Mouse (Mus musculus): ENCODE measurements around the gene Rab7b.

Rab7b gene

DNA sequence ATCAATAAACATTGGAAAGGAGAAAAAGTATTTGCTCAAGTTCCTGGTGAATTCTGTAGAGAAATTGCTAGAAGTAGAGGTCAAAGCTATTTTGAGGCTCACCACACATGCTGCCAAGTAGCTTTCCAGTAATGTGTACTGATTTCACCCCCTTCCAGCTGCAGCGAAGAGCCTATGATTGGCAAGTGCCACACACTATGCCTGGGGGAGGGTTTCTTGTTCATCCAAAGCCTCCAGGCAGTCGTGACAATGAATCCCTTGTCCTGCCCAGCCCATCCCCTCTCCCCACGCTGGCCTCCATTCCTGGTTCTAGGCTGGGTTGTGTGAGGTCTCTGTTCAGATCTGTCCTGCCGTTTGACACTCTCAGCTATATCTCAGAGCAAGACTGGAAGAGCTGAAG lies 7.8 kb downstream of the Rab7b start:
- DNase-seq = no peak

DNA sequence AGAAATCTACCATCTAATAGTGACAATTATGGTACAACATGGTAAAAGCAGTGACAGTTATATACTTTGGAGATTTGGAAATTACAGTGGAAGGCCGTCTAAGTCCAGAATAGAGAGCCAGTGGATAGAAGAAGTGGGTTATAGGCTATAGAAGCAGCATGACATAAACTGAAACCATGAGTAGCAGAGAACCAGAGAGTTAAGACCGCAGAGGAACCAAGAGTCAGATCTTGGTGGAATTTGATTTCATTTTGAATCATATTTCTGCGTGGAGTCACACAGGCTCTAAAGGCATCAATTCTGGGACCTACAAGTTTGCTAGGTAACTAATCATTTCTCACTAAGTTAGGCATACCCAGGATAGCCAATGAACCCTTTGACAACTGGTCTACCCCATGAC lies 10.3 kb downstream of the Rab7b start:
- DNase-seq = no peak

DNA sequence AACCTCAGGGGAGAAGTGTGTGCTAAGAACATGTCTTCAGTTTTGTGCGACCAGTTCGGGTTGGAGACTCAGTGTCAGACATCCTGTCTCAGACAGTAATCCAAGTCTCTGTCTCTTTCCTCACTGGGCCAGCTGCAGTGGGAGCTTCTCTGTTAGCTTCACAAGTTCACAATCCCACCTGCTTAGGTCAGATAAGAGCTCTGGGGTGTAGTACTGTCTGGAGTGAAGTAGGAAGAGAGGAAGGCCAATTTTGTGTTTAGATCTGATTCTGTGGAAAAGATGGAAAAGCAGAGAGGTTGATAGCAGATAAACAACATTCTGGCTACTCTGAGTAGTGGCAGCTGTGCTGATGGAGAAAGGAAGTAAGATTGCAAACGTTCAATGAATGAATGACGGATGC lies 11.1 kb downstream of the Rab7b start:
- DNase-seq = no peak

DNA sequence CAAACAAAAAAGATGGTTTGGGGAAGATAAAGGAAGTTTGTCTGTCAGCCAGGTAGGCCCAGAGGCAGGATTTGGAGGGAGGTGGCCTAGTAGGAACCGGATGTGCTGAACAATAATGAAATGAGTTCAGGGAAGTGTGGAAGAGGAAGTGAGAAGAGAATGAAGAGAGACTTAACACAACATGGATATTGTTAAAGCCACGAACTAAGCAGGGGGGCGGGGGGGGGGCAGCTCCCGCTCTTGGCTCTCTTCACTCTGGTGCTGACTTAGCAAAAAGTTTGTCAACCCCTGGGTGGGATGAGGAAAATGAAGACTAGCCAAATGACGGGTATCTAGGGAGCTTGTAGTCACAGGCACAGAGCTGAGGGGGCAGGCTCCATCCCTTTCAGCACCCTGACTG lies 12.0 kb downstream of the Rab7b start:
- DNase-seq = no peak

DNA sequence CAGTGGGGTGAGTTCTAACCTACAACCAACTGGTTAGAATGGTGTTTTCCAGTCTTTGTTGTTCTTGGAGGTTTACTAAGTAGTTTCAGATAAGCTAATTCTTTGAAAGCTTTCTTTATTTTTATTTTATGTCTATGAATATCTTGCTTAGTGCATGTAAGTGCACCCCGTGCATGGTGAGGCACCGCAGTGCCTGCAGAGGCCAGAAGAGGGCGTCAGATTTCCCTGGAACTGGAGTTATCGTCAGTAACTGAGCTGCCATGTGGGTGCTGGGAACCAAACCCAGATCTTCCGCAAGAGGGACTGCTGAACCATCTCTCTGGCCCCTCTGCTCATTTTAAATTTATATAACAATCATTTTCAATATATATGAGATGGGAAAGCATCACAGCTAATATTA lies 12.9 kb downstream of the Rab7b start:
- no peak for DNase-seq

DNA sequence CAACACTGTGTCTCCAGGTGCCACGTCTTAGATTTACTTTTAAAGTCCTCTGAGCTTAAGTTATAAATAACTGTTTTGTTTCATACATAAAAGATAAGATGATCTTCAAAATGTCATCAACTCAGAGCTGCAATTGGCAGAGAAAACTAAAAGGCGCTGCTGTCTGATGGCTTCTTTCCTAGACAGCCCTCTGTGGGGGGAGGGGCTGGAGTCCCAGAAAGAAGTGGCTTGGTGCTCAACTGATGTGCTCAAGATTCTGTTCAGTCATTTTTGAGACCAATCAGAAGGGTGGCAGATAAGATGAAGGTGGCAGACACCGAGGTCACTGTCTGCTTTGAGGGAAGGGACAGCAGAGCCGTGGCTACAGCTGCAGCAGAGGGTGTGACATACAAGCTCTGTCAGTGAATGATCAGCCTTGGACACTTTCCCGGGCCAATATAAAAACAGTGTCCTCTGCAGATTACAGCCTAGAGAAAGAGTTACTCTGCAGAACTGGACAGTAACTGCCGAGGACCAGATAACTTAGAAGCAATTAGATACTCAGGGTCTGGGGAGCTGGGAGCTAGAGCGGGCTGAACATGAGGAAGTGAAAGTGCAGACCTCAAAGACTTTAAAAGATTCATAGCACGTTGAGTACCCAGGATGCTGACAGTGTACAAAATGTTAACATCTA lies 13.7 kb downstream of the Rab7b start:
- no peak for DNase-seq

DNA sequence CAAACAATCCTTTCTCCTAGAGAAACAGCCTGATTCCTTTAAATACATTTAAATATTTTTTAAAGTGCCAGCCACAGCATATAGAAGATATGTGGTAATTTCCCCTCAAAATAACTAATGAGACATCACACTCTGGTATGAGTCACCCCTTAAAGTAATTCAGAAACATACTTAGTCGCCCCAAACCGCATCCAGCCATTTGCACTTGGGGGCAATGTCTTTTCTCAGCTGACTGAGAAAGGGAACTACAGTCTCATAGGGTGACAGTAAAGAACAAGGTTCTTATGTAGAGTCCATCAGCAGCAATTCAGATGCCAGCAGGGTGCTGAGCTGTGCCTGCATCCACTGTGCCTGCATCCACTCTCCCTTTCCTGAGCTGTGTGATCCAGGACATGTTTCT lies 15.0 kb downstream of the Rab7b start:
- DNase-seq = no peak

DNA sequence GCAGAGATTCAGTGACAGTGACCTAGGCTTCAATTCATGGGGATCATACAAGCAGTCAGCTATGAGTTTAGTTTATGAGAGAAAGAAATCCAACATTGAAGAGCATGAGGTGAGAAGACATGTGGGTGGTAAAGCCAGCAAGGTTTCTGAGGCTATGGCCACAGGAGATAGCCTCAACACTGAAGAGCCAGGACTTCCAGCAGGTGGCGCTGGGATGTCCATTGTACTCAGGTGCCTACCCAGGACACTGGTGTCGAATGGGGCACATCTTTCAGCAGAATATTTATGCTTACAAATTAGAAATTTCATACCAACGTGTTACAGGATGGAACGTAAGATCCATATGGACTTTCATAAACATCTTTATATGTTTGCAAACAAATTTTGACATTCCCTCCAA lies 19.8 kb downstream of the Rab7b start:
- peak; percentile 78 to 90 for DNase-seq

DNA sequence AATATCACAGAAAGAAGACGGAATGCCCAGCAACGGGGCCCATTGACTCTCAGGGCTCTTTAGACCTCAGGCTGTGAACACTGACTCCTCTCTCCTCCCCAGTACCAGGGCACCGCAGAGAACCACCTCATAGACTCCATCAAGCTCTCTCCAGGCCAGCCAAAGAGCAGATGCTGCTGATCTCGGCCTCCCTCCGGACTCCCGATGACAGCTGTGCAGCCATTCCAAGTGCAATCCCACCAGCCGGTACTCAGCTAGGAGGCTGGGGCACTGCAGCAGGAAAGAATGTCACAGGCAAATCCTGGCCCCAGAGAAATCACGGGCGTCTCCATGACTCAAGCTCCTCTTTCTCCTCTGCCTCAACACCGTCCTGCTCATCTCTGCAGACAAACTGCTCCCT lies 23.0 kb downstream of the Rab7b start:
- DNase-seq = no peak

DNA sequence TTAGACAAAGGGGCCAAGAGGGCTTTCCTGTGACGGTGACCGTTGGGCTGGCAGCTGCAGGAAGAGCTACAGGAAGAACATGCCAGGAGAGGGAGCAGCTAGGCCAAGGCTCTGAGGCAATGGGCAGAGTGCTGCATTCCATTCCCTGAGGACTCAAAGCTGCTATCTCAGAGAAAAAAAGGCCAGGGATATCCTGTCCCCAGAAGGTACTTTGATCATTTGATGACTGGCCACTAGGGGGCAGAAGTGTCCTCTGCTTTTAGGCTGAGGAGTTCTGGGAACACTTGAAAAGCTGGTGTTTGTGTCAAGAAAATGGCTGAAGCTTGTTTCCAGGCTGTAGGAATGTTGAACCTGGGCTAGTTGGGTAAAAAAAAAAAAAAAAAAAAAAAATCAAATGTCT lies 23.9 kb downstream of the Rab7b start:
- DNase-seq = peak; percentile 81 to 93

DNA sequence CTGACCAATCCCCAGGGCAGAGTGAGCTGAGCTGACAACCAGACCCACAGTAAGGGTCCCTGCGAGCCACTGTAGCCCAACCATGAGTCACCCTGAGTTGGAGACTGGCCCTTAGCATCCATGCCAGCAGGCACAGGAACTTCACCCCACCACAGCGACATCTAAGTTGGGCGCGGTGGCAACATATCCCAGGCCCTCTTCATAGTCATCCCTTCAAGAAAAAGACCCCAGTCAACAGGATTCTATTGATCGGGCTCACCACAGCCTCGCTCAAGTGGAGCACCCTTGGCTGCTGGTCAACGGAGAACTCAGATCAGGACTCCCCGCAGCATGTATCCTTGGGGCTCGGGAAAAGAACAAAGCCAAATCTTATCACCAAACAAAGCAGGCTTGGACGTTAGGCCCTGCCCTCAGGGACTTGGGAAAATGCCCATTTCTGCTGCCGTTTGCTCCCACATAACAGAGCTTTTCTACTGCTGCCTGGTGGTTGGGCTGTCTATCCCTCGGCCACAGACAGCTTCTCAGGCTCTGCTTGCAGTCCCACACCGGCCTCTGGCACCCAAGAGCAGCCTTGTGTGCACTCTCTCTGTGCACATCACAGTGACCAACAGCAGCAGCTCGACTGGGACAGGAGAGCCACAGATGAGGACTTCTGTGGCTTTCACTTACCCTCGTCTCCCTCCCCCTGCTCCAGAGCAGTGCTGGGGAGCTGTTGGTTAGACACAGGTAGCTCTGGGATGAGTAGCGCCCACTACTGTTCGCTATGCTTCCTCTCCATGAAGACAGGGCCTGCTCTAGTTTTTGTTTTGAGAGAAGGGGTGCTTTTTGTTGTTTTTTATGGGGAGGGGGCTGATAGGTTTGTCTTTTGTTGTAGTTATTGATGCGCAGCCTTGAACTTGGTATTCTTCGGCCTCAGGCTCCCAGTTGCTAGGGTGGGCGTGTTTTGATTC lies 26.2 kb downstream of the Rab7b start:
- DNase-seq = no peak

DNA sequence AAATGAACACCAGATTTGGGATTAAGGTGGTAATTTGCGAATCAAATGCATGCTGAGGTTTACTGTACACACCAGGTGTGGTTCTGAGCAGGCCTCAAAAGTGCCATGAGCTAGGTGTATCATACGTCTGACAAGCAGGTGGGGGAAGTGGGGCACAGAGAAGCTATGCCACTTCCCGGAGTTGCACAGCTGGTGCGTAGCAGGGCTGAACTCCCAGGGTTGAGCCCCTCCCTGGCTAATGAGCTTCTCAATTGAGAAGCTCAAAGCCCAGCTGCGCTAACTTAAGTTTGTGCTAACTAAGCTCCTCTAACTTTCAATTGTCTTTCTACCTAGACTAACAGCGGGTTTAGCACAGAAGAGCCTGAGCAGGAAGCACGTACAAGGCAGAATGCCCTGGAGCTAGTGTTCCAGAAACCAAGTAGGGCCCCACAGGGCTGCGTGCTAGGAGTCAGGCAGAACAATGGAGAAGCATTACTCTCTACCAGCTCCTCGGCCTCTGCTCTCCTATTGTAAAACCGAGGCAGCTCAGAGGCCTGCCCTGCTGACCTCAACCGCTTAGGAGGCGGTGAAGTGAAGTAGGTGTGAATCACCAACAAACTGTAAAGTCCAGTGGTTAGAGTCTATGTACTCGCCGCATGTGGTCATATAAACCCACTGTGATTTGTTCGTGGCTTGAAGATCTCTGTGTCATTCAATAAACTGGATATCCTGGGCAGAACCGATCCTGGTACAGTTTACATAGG lies 30.6 kb downstream of the Rab7b start:
- no peak for DNase-seq

DNA sequence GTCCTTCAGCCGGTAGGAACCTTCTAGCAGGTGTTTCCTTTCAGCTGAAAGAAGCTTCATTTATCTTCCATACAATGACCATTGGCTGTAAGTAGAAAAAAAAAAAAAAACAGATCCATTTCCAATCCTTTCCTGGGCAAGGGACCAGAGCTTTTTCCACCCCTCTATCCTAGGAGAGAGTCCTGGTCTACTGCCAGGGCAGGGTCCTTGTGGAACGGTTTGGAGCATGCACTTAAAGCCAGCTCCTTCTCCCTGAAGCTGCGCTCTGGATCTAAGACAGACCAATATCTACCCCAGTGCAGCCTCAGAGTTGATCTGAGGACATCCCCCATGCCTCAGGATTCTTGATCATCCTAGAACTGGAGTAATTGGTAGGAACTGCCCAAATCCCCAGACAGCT lies 33.5 kb downstream of the Rab7b start:
- no peak for DNase-seq

DNA sequence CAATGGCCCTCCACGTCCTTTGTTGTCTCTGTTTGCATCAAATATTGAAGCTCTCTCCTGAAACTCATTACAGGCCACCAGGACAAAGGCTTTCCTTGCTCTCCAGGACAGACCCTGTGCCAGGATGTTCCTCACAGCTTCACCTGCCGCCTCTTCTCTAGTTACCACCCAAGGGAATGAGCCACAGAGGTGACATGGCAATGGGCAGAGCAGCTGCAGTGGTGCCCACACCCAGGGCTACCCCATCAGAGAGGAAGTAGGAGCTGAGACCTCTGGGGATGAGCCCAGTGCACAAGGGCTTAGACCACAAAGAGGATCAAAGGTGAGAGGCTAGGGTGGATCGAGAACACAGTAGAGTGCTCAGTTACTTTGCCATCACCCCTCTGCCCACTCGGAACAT lies 35.1 kb downstream of the Rab7b start:
- DNase-seq = no peak

DNA sequence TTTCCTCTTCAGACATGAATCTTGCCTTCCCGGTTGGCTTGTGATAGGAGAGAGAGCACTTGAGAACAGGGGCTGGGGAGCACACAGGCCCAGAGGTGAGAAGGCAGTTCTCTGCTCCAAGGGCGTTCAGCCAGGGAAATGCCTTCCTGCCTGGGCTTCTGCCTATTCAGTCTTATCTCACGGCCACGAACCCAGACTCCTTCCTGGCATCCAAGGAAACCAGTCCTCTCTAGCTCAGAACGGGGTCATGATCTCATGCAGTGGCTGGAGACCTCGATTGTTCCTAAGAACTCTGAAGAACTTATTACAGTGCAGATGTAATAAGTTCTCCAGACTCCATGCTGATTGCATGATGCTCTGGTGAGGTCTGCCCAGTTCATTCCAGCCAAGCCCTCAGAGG lies 38.1 kb downstream of the Rab7b start:
- no peak for DNase-seq

DNA sequence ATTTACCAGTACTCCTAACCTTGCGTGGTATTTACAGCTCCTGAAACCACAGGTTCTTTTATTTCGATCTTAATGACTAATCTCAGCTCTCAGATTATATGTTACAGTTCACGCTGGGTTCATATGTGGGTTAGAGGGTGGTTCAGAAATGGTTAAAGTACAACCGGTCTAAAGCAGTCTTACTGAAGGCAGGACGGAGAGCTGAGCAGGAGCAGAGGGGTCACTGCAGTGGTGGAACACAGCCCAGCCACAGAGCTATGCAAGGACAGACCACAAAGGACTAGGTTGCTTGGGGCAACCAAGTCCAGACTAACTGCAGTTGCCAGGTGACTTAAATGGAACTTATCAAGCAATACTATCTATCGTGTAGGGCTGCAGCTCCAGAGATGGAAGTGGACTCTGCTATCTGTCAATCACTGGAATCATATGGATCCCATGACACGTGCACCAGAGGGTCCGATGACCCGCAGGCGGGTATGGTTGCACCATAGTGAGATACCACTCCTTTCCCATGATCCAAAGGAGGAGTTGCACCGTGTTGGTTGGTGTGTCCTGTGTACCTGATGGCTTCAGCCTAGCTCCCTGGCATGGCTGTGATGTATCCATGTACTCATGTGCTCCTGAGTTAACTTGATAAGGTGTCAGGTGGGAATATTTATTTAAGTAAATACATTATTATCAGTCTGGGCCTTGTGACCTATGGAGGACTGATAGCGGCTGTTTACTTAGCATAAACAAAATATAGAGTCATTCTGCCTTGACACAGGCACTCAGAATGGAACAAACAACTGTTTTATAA lies 42.3 kb downstream of the Rab7b start:
- DNase-seq = no peak

DNA sequence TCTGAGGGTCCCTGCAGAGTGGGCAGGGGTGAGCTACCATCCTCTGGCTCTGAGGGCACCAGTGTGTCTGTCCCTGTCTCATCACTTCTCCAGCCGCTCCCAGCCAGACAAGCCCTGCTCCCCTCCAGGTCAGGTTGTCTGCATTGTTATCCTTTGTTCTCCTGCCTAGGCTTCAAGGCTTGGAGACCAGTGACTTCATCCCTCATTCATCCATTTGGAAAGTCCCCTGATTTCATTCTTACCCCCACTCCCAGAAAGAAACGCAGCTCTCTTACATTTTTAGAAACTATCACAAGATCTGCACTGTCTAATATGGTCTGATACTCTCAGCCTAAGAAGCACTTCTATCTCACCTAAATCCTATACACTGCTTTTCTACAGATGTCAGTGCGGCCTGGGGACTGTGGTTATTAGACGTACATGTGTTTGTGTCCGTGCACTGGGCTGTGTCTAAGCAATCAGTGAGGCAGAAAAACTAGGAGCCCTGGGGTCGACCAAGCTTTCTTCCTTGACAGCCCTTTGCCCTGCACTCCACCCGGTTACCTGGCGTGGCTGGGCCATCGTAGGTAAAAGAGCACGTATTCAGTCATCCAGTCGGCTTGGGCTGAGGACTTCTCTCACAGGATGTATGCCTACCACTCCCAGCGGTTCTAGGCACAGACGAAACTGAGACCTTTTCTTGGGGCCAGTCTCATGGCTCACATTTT lies 45.1 kb downstream of the Rab7b start:
- DNase-seq = no peak

DNA sequence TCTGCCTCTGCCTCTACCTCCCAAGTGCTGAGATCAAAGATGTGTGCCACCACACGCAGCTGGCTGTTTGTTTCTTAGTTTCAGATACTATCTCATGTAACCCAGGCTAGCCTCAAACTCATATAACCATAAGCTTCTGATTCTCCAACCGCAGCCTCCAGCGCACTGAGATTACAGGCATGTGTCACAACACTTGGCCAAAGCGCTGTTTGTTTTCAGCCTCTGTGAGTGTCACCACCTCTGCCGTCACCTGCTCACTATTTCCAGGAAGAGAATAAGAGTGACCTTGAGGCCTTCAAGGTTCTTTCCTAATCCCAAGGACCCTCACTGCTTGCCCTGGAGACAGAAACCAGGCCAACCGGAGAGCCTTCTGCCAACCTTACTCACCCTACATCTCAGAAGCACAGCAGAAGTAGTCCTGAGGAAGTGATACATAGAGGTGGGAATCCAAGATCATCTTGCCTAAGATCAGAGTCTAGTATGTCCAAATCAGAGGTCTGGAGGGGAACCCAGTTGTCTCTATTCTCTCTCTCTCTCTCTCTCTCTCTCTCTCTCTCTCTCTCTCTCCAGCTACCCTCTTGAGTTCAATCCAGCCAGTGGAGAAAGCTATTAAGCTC lies 46.3 kb downstream of the Rab7b start:
- DNase-seq = no peak

DNA sequence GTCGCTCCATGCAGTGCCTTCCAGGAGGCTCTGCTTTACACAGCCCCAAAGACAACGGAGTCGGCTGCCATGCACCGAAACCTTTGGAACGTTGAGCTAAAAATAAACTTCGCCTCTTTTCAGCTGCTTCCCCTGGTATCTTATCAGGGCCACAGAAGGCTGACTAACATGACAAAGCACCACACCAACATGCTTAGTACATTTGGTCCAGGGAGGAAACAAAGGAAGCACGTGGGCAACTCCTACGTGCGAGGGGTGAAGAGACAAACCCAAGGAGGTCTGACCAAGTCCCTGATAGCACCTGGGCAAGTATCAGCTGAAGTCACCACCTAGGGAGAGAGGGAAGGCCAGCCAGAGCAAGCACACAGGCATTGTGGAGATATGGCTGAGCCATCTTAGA lies 48.0 kb downstream of the Rab7b start:
- DNase-seq = no peak

DNA sequence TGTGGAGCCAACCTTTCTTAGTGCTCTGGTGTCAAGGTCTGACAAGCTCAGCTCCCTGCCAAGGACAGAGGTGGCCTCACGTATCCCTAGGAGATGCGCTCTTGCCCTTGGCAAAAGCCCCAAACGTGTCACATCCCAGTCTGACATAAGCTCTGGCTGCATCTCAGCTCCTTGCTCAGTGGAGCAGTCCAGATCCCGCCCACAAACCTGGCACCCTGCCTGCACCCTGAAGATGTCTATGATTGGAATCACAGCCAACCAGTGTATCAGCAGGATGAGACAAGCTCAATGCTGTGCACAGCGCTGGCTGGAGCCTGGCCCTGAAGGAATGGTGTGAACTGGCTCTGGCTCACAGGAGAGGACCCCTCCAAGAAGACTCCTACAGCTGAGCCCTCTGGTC lies 48.8 kb downstream of the Rab7b start:
- DNase-seq = peak; percentile 87 to 94

DNA sequence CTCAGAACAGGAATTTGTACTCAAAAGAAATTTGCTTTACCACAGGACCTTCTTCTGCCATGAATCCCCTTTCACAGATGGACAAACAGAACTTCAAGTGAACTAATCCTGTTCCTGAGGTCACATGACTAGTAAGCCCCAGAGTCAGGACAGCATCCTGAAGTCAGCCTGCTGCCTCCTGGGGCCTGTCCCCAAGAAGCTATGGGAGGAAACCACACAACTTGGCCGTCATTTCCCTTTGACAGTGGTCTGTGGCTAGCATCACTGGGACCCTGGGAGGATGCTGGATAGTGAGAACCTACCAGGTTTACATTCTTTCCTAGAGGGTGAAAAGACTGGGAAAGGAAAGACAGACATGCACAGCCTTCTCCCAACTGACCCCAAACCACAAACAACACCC lies 50.3 kb downstream of the Rab7b start:
- DNase-seq = no peak

Data from cerebellum, postnatal 25 days (tissue).